Mouse (Mus musculus) lung, postnatal 0 days (tissue): ENCODE measurements around the gene Tldc2. TPM values are rescaled to one million over a fixed set of nuclear protein-coding genes. Genes with fewer than 3 reads are reported as not detected.
A peak's percentile ranks its signal among the peaks of the same experiment; 100 is the strongest.

Source experiments
- ATAC-seq: fragments of 200-750 bp; cut with Nextera tagmentation; 2 replicates; pipeline ENCODE4 v1.8.0; 2017; ENCODE audit warnings: moderate library complexity
- DNase-seq: peaks from one replicate; pipeline ENCODE4 v3.0.0-alpha.2; 2016; ENCODE audit warnings: low spot score
- H3K27ac ChIP-seq: fragments of 300-500 bp; sonication (generic); 2 replicates; pipeline ENCODE4 v1.5.1; 2014; ENCODE audit warnings: antibody characterized with exemption, mild to moderate bottlenecking, low read length, mixed read lengths
- H3K27me3 ChIP-seq: fragments of 300-500 bp; sonication (generic); replicated peaks from 2 replicates; pipeline ENCODE4 v1.6.1; 2014; ENCODE audit warnings: low read length, mixed read lengths; ENCODE audit not compliant: insufficient read depth
- H3K36me3 ChIP-seq: fragments of 300-500 bp; sonication (generic); 2 replicates; pipeline ENCODE4 v1.6.1; 2014; ENCODE audit warnings: low read length, mixed read lengths; ENCODE audit not compliant: insufficient read depth
- H3K4me1 ChIP-seq: fragments of 300-500 bp; sonication (generic); 2 replicates; pipeline ENCODE4 v1.6.1; 2014; ENCODE audit warnings: antibody characterized with exemption, low read depth, low read length, mixed read lengths; ENCODE audit not compliant: insufficient read depth
- H3K4me2 ChIP-seq: fragments of 300-500 bp; sonication (generic); replicated peaks from 2 replicates; pipeline ENCODE4 v1.6.1; 2014; ENCODE audit warnings: low read depth, mild to moderate bottlenecking, low read length, moderate library complexity, mixed read lengths
- H3K4me3 ChIP-seq: fragments of 300-500 bp; sonication (generic); 2 replicates; pipeline ENCODE4 v1.5.1; 2014; ENCODE audit warnings: low read depth, low read length
- H3K9ac ChIP-seq: fragments of 300-500 bp; sonication (generic); replicated peaks from 2 replicates; pipeline ENCODE4 v1.6.1; 2014; ENCODE audit warnings: low read depth, mild to moderate bottlenecking
- H3K9me3 ChIP-seq: fragments of 300-500 bp; sonication (generic); 2 replicates; pipeline ENCODE4 v1.6.1; 2016; ENCODE audit warnings: low read length, mixed read lengths
- CTCF ChIP-seq: IDR thresholded peaks from 2 replicates; pipeline ENCODE4 v1.5.1; 2016; ENCODE audit warnings: antibody characterized with exemption, mild to moderate bottlenecking
- EP300 ChIP-seq: IDR thresholded peaks from 2 replicates; pipeline ENCODE4 v1.6.1; 2016; ENCODE audit warnings: antibody characterized with exemption, mild to moderate bottlenecking, control low read depth
- WGBS: fragments of 180-500 bp; shearing (Covaris S2); extraction: QIAGEN DNeasy Blood & Tissue Kit; methylation state at CpG from one replicate; pipeline ENCODE4 v1.1.7; 2014; 5-methylcytosine and 5-hydroxymethylcytosine counted together
- polyA plus RNA-seq: library from polyadenylated mRNA; unstranded; fragments of >200 nt; fragmentation: Nextera tagmentation; extraction: Ambion mirVana; gene quantifications from 2 replicates; pipeline ENCODE4 v1.2.1, GENCODE M21; 2015

Gene Tldc2
- polyA plus RNA-seq, 1 experiment from 2014 or later, result not detected

DNA sequence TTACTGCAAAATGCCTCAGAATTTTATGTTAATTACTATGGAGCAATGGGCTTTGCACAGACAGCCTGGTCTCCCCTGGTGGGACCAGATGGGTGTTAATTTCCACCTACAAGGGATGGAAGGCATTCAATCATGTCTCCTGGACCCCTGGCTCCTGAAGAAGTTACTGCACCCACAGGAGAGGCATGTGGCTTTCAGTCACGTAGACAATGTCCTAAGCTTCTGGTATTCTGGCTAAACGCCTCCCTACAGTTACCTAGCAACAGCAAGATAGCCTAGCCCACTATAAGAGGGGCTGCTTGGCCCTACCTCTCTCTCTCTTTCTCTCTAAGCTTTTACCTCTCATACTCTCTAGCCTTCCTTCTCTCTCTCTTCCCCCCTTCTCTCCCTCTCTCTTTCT is 15.4 kb downstream of the Tldc2 start:
- peaks cover 26% of the 10 kb centered on the region for H3K36me3 ChIP-seq

DNA sequence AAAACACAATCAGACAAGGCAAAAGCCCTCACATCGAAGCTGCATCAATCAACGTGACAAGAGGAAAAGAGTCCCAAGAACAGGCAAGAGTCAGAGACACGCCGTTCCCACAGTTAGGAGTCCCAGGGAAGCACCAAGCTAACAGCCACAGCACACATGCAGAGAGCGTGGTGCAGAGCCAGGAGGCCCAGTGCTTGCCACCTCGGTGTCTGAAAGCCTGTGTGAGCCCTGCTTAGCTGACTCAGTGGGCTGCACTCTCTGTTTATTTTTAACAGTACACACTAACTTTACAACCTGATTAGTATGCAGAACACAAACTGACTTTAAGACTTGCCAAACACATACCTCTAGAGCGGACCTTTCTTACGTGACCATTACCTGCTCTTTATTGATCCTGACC is 17.6 kb downstream of the Tldc2 start:
- no peaks in the 10 kb centered on the region for H3K4me1 ChIP-seq
- H3K4me3 ChIP-seq, result no peak overlapping the region
- peaks cover 34% of the 10 kb centered on the region for H3K36me3 ChIP-seq
- H3K9ac ChIP-seq, result no peak overlapping the region
- no peak for ATAC-seq
- H3K27me3 ChIP-seq, result no peaks in the 10 kb centered on the region
- H3K4me2 ChIP-seq, result no peak overlapping the region
- DNase-seq, result no peak
- WGBS, result 79% methylated on average over 8 of the region's 8 CpGs
- no peaks in the 10 kb centered on the region for H3K9me3 ChIP-seq
- H3K27ac ChIP-seq, result no peak overlapping the region
- no peak for TF ChIP-seq CTCF
- no peak for TF ChIP-seq EP300

More for the DNA sequence above, 15.4 kb downstream of the Tldc2 start:
- TF ChIP-seq EP300, result no peak
- TF ChIP-seq CTCF, result no peak
- Histone ChIP-seq H3K9me3 (no peaks in the 10 kb centered on the region), H3K9ac (no peak overlapping the region), H3K4me2 (no peak overlapping the region), H3K4me3 (no peak overlapping the region), H3K27ac (no peak overlapping the region), H3K27me3 (no peaks in the 10 kb centered on the region), H3K4me1 (no peaks in the 10 kb centered on the region)
- DNase-seq (no peak), ATAC-seq (no peak)
- WGBS, result 52% methylated on average over 2 of the region's 2 CpGs

DNA sequence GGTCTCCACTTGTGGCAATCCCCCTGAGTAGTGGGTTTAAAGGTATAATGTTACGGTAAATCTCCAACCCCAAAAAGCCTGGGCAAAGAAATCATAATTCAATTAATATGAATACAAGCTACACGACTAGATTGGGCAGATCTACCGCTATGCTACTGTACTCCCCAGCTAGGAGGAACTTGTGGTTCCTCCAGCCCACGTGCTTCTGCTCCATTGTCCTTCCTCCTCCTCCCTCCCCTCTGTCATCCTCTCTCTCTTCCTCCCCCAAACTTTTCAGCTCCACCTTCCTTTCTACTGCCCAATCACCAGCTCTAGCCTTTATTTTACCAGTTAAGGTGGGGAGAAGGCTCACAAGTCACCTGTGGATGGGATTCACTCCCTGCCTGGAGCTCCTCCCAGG is 21.4 kb downstream of the Tldc2 start:
- no peaks in the 10 kb centered on the region for H3K4me1 ChIP-seq
- no peak overlapping the region for H3K27ac ChIP-seq
- ATAC-seq, result no peak
- 78% methylated on average over 4 of the region's 4 CpGs for WGBS
- TF ChIP-seq CTCF (no peak), EP300 (no peak)
- no peak overlapping the region for H3K4me3 ChIP-seq
- H3K4me2 ChIP-seq, result no peak overlapping the region
- H3K9ac ChIP-seq, result no peak overlapping the region
- no peaks in the 10 kb centered on the region for H3K9me3 ChIP-seq
- H3K27me3 ChIP-seq, result no peaks in the 10 kb centered on the region
- peaks cover 34% of the 10 kb centered on the region for H3K36me3 ChIP-seq
- DNase-seq, result no peak

DNA sequence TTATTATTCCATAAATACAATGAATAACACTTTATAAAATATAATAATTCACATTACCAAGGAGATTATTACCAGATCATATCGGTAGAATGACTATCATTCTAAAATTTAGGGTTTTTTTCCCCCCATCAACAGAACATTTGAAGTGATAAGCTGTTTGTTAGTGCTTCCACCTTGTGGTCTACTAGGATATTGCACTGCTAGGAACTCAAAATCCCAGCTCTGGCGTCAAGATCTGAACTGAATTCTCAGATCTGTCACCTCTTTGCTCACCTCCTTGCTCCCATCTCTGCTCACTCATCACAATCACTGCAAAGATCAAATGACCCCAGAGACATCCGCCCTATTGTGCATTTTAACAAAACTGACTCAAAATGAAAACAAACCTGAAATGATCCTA is 30.1 kb downstream of the Tldc2 start:
- H3K9ac ChIP-seq, result no peak overlapping the region
- no peaks in the 10 kb centered on the region for H3K9me3 ChIP-seq
- TF ChIP-seq EP300 (no peak), CTCF (peak; percentile 79)
- 18% methylated on average over 3 of the region's 3 CpGs for WGBS
- DNase-seq (peak; percentile 52), ATAC-seq (no peak)
- peaks cover 30% of the 10 kb centered on the region; the same call in 1 of the 2 replicates for H3K36me3 ChIP-seq
- no peak overlapping the region for H3K4me3 ChIP-seq
- no peak overlapping the region for H3K27ac ChIP-seq
- H3K4me1 ChIP-seq, result no peaks in the 10 kb centered on the region
- no peaks in the 10 kb centered on the region for H3K27me3 ChIP-seq
- no peak overlapping the region for H3K4me2 ChIP-seq

DNA sequence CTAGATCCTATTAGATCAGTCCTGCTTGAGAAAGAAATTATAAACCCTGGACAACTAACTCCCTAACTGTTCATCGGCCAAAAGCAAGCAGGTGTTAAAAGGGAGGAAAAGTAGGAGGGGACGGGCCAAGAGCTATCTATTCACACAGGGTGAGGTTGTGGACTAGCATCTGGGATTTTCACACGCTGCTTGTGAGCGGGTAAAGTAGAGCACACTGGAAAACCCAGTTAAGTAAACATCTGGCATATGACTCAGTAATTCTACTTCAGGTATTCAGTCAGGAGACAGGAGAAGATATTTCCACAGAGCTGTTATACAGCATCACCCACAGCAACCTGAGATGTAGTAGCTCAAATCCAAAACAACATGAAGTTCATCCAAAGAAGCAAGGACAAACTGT is 31.7 kb downstream of the Tldc2 start:
- ATAC-seq (no peak), DNase-seq (no peak)
- Histone ChIP-seq H3K4me3 (no peak overlapping the region), H3K4me2 (no peak overlapping the region), H3K27me3 (no peaks in the 10 kb centered on the region), H3K9ac (no peak overlapping the region), H3K9me3 (no peaks in the 10 kb centered on the region), H3K36me3 (peaks cover 31% of the 10 kb centered on the region; the same call in 1 of the 2 replicates), H3K4me1 (no peaks in the 10 kb centered on the region), H3K27ac (no peak overlapping the region)
- 70% methylated on average over 4 of the region's 4 CpGs for WGBS
- TF ChIP-seq EP300, result no peak
- TF ChIP-seq CTCF, result no peak

DNA sequence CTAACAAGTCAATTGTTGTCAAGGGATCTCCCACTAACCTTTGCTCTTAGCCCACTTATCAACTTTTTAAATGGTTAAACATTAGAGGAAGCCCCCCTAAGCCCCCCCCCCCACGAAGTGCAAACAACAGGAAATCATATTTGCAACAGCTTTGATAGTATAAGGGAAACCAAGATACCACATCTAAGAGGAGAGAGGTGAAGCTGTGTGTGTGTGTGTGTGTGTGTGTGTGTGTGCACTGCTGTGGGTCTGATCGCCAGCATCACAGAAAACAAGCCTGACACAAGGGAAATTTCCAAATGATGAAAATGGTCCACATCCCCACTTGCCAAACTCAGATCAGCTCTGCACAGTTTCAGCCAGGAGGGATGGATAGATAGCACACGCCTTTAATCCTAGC is 32.2 kb downstream of the Tldc2 start:
- Histone ChIP-seq H3K27me3 (no peaks in the 10 kb centered on the region), H3K36me3 (peaks cover 25% of the 10 kb centered on the region; the same call in 1 of the 2 replicates), H3K4me2 (no peak overlapping the region), H3K4me1 (no peaks in the 10 kb centered on the region), H3K9ac (no peak overlapping the region), H3K27ac (no peak overlapping the region), H3K4me3 (no peak overlapping the region), H3K9me3 (no peaks in the 10 kb centered on the region)
- WGBS, result 51% methylated on average over 3 of the region's 3 CpGs
- DNase-seq (no peak), ATAC-seq (no peak)
- no peak for TF ChIP-seq EP300
- TF ChIP-seq CTCF, result no peak

DNA sequence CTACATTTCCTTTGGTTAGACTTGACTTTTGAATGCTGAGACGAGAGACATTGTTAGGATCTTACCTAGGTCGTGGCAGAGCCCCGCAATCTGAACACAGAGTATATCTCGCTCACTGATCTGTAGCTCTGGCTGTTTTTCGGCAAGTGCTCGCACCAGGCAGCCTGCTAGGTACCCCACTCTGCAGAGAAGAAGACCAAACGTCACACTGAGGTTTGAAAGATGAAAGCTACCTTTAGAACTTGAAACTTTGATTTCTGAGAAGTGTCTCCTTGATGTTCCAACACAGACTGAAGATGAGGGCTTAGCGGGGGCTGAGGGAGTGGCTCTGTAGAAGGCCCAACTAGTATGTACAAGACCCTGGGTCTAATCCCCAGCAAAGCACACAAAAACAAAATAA is 34.9 kb downstream of the Tldc2 start:
- WGBS, result 91% methylated on average over 8 of the region's 8 CpGs
- no peak for ATAC-seq

More for the DNA sequence above, 34.9 kb downstream of the Tldc2 start:
- no peak overlapping the region for H3K4me2 ChIP-seq
- H3K27me3 ChIP-seq, result no peaks in the 10 kb centered on the region
- no peak overlapping the region for H3K27ac ChIP-seq
- no peak overlapping the region for H3K9ac ChIP-seq
- H3K36me3 ChIP-seq, result peaks cover 17% of the 10 kb centered on the region; the same call in 1 of the 2 replicates
- no peak for DNase-seq
- no peaks in the 10 kb centered on the region for H3K4me1 ChIP-seq
- H3K4me3 ChIP-seq, result no peak overlapping the region
- H3K9me3 ChIP-seq, result no peaks in the 10 kb centered on the region
- TF ChIP-seq EP300 (no peak), CTCF (no peak)
